Mouse (Mus musculus) liver, embryonic 18 days (tissue): Measurements from ENCODE around the gene Ccin. TPM values are rescaled to one million over a fixed set of nuclear protein-coding genes. Genes with fewer than 3 reads are reported as not detected.

Source experiments
- polyA plus RNA-seq: library from polyadenylated mRNA; depleted of rRNA; stranded (reverse); fragments of >200 nt; gene quantifications from 2 replicates; pipeline ENCODE4 v1.2.3, GENCODE M21; 2012; rRNA removed

The Ccin gene
- 0.02 and 0.03 TPM in 2 replicates for polyA plus RNA-seq

GRCm38 (mm10) chr4:43983181-43983580 is at the start of gene Ccin:
Gene Ccin, plus strand, starts transcription at chr4:43983483.

DNA sequence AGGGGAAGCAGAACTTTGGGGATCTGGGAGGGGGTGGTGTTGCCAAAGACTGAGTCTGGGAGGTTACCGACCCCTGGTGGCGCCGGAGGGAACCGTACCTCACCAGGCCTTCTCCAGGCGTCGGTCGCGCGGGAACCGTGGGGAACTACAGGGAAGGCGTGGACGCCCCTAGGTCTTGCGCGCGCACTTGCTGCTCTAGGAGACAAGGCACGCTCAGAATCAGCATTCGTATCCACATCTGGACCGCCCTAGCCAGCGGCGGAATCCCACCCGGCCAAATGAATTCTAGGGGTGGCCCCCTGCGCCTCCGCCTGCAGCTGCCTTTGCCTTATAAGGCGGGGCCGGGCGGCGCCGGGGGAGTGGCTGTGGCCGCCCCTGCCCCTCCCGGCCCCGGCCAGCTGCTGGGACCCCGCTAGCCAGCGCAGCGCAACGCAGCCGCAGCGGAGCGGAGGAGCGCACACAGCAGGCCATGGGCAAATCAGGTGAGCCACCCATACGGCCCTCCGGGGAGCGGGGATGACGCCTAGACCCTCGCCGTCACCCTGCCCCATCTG is 25.9 kb upstream of the Ccin start, which contains the start of gene Glipr2:
Gene Glipr2 (plus strand): TSS at position 110 of the 554 bp plus-strand sequence.

DNA sequence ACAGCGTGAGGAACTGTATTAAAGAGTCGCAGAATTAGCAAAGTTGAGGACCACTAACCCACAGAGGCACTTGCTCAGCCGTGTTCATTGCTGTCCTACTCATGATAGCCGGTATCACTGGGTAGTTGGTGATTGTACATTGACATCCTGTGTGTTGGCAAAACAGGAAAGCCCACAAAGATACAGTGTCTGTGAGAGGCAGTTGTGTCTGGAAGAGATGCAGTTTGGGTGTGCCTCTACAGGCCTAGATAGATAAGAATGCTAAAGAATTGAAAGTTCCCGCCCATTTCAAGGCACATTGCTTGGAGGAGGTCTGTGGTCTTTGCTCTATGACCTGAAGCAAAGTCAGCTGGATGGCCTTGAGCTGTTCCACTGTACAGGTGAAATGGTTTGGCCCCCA is 20.8 kb downstream of the Ccin start, which contains the start of gene Clta:
Gene Clta (plus strand): TSS at position 327 of the 400 bp plus-strand sequence.

Other genes starting within 250 kb of the Ccin start
- gene Olfr159, start 212.5 kb upstream of the Ccin start, polyA plus RNA-seq: not detected in 2 replicates
- not detected in 2 replicates for gene Olfr156, start 159.6 kb upstream of the Ccin start, polyA plus RNA-seq
- not detected in 2 replicates for gene Olfr157, start 143.3 kb upstream of the Ccin start, polyA plus RNA-seq
- not detected in 2 replicates for gene Olfr155, start 131.9 kb upstream of the Ccin start, polyA plus RNA-seq
- 2.2 and 2.5 TPM in 2 replicates for gene Reck, start 108.0 kb upstream of the Ccin start, polyA plus RNA-seq
- 31.2 and 35.0 TPM in 2 replicates for gene Glipr2, start 26.1 kb upstream of the Ccin start, polyA plus RNA-seq
- gene Clta, start 21.0 kb downstream of the Ccin start, polyA plus RNA-seq: 167 and 176 TPM in 2 replicates
- gene Gne, start 100.7 kb downstream of the Ccin start, polyA plus RNA-seq: 20.2 and 25.8 TPM in 2 replicates